Mouse (Mus musculus) kidney, adult 2 months (tissue): ENCODE results near the gene Sorcs2.

ENCODE experiments used
- CTCF ChIP-seq: fragments of 200-500 bp; conservative IDR thresholded peaks from 2 replicates; pipeline ENCODE4 v1.5.1; 2011; ENCODE audit warnings: low read depth, mild to moderate bottlenecking, control low read depth, low read length, moderate library complexity, mixed read lengths; ENCODE audit not compliant: insufficient read depth, insufficient read length
- POLR2A ChIP-seq: fragments of 200-500 bp; IDR thresholded peaks from one replicate; pipeline ENCODE4 v1.6.1; 2011; ENCODE audit warnings: low read depth, low read length, control low read depth

GRCm38 (mm10) chr5:35980542-35980941, 417.4 kb downstream of the Sorcs2 start:
- TF ChIP-seq CTCF: no peak
- no peak for TF ChIP-seq POLR2A
